Mouse (Mus musculus) cerebral cortex, adult 2 months (tissue): Measurements from ENCODE around the gene Spop.

Experiments
- WGBS: fragments of 180-500 bp; shearing (Covaris S2); methylation state at CpG from one replicate; pipeline ENCODE4 v1.1.7; 2018; 5-methylcytosine and 5-hydroxymethylcytosine counted together

Gene Spop

DNA sequence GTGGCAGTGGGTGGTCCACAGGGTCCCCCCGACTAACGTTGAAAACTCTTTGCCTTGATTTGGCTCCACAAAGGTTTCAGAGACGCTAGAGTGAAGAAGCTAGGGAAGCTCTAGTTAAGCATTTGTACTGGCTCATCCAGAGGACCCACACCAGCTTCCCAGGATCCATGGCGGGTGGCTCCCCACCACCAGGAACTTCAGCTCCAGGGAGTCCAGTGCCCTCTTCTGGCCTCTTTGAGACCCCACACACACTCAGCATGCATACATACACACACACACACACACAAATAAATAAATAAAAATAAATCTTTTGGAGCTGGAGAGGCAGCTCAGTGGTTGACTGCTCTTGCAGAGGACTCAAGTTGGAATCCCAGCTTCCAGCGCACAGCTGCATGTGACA is 84.0 kb downstream of the Spop start:
- WGBS = 84% methylated on average over 5 of the region's 5 CpGs

DNA sequence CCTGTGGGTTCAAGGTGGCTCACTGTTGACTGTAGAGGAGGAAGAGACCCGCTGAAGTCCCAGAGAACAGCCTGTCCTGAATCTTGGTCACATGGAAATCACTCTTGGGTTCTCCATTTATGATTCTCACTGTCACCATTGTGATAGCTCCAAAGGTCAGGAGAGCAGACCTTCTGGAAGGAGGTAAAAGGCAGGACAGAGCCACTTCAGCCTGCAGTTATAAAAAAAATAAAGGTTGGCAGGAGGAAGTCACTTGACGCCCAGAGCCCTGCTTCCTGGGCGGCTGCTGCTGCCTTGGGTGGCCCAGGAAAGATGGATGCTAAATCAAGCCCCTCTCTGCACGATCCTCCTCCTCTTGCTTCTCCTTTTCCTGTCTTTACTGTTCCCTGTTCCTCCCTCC is 86.5 kb downstream of the Spop start:
- 33% methylated on average over 4 of the region's 4 CpGs for WGBS

DNA sequence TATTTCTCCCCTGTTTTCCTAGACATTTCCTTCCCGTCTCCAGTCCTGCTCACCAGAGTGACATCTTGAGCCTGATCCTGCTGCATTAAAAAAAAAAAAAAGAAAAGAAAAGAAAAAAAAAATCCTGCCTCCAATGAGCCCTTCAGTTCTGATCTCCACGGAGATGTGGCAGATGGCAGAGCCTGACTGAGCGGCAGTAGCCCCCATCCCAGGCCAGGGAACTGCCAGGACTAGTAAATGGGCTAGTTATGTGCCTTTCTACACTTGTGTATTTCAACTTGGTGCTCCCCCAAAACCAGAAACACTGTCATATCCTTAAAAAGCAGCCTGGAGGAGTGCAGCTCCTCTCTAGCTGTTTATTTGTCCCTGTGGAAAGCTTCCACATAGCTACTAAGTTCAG is 87.0 kb downstream of the Spop start:
- WGBS = 21% methylated on average over 3 of the region's 3 CpGs

DNA sequence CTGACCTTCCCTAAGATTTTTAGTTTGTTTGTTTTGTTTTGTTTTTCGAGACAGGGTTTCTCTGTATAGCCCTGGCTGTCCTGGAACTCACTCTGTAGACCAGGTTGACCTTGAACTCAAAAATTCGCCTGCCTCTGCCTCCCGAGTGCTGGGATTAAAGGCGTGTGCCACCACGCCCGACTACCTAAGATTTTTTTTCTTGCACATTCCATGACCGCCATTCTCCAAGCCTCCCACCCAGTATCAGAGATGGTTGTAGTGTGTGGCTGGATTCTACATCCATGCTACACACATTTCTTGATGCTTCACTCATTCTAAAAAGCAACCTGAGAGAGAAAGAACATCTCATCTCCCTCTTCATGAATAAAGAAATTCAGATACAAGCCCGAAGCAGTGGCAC is 87.9 kb downstream of the Spop start:
- 83% methylated on average over 8 of the region's 8 CpGs for WGBS

DNA sequence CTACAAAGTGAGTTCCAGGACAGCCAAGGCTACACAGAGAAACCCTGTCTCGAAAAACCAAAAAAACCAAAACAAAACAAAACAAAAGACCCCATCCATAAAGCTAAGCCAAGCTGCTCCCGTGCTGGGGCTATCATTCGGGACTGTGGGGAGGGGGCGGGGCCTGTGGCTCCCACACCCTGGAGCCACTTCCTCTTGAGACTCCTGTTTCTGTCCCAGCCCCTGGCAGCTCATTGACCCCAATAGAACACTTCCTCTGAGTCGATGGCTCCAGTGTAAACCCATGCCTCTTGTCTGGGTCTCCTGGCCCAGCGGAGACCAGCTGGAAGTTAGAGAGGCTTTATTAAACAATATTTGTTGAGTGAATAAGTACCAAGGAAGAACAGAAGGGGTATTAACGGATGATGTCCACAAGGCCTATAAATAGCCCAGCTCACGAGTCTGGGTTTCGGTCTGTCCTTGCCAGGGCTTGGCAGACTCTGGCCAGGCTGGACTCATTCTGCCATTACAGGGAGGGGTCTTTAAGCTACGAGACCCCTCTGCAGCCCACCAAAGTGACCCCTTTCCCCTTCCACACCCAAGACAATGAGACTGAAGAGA is 89.8 kb downstream of the Spop start:
- WGBS = 45% methylated on average over 10 of the region's 10 CpGs

DNA sequence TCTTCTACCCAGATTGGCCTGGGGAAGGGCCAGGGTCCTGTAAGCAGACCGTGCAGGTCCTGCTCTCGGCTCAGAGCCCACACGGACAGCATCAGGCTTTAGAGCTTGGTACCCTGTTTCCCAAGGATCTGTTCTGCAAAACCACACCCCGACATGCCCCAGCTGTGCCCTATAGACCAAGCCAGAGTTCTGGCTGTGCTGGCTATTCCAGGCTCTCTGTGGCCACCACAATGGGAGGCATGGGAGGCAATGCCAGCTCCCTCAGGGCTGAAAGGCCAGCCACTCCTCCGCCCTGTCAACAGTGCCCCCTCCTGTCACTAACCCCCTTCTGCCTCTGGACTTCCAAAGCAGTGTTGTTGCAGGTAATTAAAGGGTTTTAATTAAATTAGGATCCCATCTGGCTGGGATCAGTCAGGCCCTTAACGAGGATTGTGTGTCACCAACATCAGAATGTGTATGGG is 90.4 kb downstream of the Spop start:
- WGBS = 47% methylated on average over 6 of the region's 6 CpGs

DNA sequence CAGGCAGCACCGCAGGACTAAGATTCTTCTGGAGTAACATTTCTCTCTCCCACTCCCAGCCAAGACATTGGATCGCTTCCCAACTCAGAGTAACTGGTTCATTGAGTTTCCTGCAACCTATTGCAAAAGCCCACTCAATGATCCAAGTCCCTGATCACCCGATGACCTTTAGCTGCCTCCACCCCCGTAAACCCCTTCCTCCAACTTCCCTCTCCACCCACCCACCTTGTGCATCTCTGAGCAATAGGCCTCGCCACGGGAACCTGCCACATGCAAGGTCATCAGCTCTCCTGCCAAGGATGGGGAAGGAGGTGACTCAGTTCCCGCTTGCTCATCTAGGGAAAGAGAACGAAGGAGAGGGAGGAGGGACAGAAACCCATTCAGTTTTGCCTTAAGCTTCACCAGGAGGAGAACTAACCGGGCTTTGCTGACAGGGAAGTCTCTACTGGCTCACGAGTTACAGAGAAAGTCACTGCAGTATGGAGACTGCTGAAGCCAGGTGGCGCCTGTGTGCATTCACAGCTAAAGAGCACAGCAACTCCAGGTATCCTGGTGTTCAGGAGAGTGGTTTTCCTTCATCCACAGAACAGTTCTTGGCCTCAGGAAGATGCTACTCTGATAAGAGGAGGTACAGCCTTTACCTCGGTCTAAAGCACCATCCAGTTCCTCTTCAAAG is 93.3 kb downstream of the Spop start:
- WGBS = 37% methylated on average over 12 of the region's 12 CpGs

DNA sequence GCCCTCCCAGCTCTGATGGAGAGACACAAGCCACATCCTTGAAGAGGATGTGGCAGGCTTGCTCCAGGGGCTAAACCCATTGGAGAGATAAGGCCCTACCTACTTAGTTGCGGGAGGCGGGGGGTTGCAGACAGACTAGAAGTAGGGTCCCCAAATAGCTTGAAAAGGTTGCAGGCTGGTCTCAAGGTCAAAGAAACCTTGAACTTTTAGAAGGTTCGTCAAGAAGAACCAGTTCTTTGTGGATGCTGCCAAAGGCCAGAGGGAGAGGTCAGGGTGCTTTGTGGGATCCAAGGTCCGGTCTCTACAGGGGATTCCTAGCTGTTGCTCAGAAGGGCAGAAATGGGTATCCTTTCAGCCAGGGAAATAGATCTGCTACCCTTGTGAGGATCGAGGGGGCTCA is 93.9 kb downstream of the Spop start:
- WGBS = 81% methylated on average over 5 of the region's 5 CpGs

DNA sequence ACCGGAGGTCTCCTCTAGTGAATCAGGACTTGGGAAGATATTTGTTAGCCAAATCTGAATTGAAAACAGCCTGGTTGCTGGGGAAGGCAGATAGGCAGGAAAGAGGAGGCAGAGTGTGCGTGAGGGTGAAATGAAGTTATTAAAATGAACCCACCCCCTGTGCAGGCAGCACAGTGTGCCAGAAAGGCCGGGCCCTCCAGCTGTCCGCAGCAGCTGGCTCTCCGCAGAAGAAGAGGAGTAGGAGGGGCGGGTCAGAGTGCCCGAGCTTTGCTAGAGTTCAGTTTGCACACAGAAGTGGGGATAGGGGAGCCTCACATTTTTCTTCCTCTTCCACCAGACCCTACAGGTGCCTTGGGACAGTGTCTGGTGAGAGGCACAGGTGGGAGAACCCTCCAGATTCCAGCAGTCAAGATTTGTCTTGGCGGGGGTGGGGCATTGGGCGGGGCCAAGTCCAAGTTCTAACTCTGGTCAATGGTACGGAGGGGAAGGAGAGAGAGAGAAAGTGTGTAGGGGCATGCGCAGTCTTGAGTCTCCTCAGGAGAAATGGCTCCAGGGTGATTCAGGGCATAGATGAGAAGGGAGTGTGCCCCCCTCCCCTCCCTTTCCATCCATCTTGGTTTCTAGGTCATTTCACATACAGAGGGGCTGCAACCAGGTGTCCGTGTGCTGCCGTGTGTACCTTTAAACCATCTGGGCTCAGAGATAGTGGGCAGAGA is 94.5 kb downstream of the Spop start:
- WGBS = 49% methylated on average over 13 of the region's 13 CpGs

DNA sequence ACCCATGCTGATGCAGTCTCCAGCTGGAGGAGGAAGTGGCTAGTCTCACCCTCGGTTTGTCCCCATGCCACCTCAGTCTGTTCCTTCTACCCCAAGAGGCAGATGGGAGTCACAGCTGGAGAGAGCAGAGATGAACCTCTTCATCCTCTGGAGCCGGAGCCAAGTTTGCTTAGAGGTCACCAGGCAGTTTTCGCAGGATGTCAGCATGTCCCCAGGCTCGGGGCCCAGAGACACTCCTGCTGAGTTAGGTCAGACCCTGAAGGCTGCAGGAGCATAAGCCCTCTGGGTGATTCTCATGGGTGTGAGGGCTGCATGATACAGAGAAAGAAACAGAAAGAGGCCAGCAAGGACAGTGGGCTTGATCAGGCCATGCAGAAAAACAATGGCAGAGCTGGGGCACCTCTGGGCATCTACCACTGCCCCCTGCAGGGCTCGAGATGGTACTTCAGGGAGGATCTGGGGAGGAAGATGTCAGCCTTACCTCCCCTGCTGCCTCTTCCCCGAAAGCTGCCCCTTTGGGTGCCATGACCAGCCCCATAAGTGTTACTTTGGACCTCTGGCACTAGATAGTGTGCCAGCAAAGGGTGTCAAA is 95.3 kb downstream of the Spop start:
- WGBS = 70% methylated on average over 6 of the region's 6 CpGs

DNA sequence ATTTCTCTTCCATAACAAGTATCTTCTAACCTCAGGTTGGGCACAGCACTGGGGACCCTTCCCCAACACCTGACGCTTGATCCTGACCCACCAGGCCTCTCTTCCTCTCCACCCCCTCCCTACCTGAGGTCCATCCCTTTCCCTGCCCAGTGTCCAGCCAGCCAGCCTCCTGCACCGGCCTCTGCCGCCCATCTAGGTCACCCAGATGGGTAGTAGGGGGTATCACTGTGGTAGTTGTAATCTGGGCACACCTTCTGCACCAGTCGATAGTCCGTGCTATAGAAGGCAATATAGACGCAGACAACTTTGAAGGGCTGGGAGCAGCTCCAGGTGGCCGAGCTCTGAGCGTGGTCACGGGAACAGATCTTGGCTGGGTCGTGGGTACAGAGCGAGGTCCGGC is 96.8 kb downstream of the Spop start:
- WGBS = 90% methylated on average over 12 of the region's 12 CpGs

DNA sequence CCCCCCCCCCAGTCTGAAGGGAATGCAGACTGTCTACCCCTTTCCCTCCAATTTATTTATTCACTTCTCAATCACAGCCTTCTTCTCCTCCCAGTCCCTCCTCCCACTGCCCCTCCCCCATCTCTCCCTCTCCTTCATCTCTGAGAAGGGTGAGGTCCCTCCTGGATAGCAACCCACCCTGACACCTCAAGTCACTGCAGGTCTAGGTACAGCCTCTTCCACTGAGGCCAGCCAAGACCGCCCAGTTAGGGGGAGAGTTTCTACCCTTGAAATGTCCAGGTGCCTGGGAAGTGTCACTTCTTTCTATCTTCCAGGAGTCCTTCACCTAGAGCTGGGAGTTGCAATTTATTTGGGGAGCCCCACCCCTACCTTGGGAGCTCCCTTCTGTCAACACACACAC is 98.0 kb downstream of the Spop start:
- WGBS = 80% methylated on average over 1 of the region's 1 CpGs

DNA sequence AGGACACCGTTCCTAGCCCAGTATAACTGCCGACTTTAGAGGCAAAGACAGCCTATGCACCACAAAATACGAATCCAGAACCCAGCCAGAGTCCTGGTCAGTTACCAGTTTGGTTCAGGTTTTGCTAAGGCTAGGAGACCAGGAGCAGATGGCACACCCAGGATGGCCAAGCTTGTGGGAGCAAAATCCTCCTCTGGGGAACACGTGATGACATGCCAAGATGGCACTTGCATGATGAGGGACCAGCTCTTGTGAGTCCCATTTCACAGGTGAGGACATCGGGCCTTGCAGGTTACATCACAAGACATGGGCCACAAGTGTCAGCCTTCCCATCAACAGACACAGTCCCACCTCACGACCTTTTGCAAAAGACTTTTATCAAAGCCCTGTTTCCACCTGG is 98.5 kb downstream of the Spop start:
- 83% methylated on average over 6 of the region's 6 CpGs for WGBS

DNA sequence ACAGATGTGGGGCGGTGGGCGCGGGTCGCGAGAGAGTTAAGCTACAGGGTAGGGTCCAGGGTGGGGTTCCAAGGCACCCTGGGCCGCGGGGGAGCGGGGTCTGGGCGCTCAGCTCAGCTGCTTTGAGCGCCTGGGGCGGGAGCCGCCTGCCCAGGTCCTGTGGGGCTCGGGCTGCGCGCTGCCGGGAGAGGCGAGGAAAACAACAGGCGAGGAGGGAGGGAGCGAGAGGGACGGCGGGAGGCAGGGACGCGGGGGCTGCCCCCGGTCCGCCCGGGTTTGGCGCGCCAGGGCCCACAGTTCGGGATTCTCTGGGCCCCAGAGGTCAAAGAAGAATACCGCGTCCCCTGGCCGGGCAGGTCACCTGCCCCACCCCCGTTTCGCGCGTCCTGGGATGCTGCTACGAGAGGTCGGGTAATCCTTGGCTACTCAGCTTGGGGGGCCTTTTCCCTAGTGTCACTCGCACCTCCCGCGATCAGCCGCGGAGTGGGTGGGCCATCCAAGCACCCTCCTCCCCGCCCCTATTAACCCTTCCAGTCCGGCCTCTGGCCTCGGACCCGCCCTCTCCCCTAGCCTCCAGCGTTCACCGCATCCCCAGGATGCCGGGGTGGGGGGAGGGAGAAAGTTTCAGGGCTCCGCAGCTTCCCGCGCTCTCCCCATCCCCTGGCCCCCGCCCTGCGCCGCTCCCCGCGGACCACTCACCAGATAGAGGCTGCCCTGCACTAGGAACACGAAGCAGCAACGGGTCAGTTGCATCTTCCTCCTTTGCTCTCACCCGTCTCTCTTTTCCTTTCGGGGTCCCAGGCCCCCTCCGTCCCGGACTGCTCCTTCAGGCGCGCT is 99.8 kb downstream of the Spop start:
- 2% methylated on average over 65 of the region's 66 CpGs for WGBS

DNA sequence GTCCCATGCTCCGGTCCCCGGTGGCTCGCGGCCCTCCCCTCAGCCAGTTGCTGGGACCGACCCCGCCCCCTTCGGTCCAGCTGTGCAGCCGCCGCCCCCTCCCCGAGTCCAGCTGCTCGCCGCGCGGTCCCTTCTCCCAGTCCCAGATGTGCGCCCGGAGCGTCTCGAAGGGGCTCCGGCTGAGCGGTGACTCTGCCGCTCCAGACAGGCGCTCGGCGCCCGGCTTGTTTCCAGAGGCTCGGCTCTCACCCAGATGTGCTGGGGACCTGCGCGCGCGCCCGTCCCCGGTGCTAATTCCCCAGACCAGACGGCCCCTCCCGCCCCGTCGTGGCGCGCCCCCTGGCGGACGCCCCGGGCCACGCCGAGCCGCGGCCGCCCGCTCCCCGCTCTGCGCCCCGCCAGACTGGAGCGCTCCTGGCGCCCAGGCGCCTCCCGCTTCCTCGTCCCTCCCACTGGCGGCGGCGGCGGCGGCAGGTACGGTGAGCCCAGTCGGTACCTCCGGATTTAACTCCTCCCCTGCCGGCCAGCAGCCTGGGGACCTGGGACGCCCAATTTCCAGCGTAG is 100.5 kb downstream of the Spop start, which contains the start of gene Nxph3:
Gene Nxph3, minus strand, starts transcription at position 273 of the 564 bp plus-strand sequence.
- WGBS = under 1% methylated on average over 63 of the region's 66 CpGs

DNA sequence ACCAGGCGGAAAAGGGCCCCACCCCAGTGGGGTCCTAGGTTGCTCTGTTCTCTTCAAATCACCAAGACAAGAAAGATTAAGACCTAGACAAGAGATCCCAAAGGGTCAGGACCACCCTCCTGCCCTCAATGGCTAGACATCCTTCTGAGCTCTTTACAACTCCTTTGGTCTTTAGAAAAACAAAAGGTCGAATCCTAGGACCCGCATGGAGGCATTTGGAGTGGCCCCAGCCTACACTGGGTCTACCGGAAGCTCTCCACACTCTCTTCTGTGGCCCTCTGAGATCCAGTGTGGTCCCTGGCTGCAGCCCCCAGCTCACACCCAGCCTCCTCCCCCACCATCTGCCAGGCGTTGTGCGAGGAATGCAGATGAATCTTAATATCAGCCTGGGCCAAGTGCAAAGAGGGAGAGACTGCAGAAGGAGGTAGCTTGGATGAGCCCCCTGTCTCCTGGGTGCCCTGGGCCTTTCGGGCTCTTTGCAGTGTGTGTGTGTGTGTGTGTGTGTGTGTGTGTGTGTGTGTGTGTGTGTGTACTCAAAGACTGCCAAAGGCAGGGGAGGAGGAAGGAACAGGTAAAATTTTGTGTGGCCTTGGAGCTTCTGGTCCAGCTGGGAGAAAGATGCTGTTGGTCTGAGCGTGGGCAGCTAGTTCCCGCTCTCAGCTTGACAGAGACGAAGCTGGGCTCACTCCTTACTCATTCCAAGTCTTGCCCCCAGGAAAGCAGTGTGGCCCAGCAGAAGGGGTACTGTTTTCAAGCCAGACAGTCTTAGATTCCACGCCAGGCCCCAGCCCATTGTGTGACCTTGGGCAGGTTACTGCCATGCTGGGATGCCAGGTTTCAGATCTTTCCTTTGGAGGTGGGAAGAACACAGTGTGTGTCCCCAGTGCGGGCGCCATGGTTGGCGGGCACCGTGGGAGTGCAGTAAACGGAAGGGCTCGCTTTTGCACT is 101.8 kb downstream of the Spop start:
- 55% methylated on average over 17 of the region's 17 CpGs for WGBS

DNA sequence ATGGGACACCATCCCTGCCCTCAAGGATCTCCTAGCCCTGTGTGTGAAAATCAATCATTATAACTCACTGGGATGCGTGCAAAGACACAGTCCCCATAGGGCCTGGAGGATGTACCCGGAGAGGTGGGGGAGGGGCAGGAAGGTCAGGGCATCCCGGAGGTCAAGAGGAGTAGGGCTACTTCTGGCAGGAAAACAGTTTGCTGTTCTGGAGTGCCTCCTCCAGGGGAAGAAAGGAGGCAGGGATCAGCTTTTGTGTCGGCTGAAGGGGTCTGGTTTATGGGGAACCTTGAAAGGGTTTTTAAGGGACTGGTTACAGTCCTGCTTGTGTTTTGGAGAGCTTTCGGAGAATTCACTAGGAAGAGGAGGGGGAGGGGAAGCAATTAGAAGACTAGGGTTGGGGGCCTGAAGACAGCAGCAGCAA is 102.6 kb downstream of the Spop start:
- WGBS = 30% methylated on average over 5 of the region's 5 CpGs

DNA sequence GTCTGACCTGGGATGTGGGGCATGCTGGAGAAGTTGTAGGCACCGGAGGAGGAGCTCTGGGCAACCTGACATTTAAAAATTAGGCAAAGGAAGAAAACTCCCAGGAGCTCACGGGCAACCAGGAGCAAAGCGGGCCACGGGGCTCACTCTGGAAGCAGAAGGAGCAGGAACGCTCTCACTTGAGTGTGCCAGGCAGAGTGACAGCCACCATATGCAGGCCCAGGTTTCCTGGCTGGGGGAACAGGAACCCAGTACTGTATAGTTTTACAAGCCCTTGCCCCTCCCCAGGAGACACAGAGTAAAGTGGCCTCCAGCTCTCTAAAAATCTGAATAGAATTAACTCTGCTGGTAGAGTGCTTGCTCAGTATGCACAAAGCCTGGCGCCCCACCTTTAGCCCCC is 103.3 kb downstream of the Spop start:
- WGBS = 68% methylated on average over 6 of the region's 6 CpGs

DNA sequence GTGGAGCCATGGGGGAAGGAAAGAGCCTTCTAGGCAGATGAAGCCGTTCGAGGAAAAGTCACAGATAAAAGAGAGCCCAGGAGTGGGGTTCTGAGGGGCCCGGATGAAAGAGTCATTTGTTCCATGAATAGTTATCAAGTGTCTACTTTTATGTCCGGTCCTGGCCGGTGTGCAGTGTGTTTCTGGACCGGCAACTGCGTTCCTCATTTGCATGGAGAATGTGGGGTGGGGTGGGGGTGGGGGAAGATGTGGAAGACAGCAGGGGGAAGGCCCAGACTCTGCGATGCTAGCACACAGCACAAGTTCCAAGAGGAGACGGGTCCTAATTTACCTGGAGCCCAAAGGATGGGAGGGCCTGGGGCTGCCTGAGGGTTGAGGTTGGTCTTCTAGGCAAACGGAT is 105.4 kb downstream of the Spop start:
- 76% methylated on average over 10 of the region's 10 CpGs for WGBS

DNA sequence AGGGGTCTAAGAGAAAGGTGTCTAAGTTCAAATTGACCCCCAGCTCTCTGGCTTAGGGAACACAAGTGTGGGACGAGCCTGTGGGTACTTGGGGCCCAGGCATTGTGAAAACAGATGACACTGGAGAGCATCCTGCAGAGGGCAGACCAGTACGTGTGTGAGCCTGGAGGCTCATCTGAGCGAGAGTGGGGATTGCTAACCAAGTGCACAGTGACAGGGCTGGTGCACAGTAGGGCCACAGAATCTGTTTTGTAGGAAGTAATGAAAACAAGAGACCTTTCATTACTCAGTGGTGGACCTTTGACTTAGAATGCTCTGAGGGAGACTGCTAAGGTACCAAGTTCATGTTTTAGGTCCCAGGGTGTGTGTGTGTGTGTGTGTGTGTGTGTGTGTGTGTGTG is 106.1 kb downstream of the Spop start:
- 49% methylated on average over 3 of the region's 3 CpGs for WGBS
